Mouse (Mus musculus): ENCODE results near the gene Nop56. TPM values are rescaled to one million over a fixed set of nuclear protein-coding genes. Genes with fewer than 3 reads are reported as not detected.
A peak's percentile ranks its signal among the peaks of the same experiment; 100 is the strongest.

The Nop56 gene
- polyA plus RNA-seq (2016; fragmentation: Nextera tagmentation; extraction: Ambion mirVana) = 288 and 289 TPM in 2 replicates

DNA sequence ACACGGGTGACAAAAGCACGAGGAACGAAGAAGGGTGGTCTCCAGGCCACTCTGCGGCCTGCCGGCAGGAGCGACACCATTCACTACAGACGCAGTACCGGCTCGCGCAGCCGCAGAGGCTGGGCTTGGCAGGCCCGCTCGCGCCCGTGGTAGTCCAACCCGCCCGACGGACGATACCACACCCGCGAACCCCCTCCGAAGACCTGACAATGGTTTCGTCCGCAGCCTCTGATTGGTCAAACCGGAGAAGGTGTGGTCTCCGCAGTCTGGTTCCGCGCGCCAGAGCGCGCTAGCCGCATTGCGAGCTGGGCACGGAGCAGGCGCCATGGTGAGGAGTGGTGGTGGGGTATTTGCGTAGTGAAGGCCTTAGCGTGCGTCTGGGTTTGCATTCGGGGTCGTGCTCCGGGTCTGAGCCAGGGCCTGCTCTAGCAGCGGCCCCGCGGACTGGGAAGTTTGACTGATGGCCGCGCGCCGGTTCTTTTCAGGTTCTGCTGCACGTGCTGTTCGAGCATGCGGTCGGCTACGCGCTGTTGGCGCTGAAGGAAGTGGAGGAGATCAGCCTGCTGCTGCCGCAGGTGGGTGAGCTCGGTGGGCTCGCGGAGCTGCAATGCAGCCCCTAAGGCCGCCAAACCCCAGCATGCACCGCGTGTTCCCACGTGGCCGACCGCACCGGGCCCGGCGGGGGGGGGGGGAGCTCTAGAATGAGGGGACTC, at the start of gene Nop56:
TSS of gene Nop56 (plus strand) at position 282 of the 713 bp plus-strand sequence.
- Histone ChIP-seq H3K36me3 (peaks cover 36% of the 10 kb centered on the region), H3K4me2 (replicated peaks) (peak within 1 kb of the TSS; percentile 95)
- under 1% methylated on average over 68 of the region's 68 CpGs for WGBS

DNA sequence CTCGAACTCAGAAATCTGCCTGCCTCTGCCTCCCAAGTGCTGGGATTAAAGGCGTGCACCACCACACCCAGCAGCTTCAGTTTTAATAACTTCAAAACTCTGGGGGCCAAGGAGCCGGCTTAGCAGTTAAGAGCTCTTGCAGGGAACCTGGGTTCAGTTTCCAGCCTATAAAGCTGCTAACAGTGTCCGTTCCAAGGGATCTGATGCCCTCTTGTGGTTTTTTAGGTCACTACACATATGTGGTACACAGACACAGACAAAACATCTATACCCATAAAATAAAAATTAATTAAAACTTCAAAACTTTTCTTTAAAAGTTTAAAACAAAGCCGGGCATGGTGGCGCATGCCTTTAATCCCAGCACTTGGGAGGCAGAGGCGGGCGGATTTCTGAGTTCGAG, 27.3 kb upstream of the Nop56 start:
- Histone ChIP-seq H3K4me3 (no peak overlapping the region), H3K27ac (no peak overlapping the region), H3K27me3 (replicated peaks) (no peaks in the 10 kb centered on the region), H3K9me3 (no peaks in the 10 kb centered on the region), H3K9ac (no peak overlapping the region), H3K4me1 (no peaks in the 10 kb centered on the region), H3K36me3 (no peaks in the 10 kb centered on the region), H3K4me2 (replicated peaks) (no peak overlapping the region)
- 54% methylated on average over 9 of the region's 9 CpGs for WGBS
- ATAC-seq (ENCODE audit: low FRiP score, low read depth) = no peak

More for the DNA sequence above, at the start of gene Nop56:
- ATAC-seq (ENCODE audit: low FRiP score, low read depth) = peak; percentile 96
- peak within 1 kb of the TSS; percentile 79 for H3K27ac ChIP-seq
- peak within 1 kb of the TSS; percentile 94 for H3K9ac ChIP-seq
- H3K9me3 ChIP-seq = no peaks in the 10 kb centered on the region
- H3K4me1 ChIP-seq = peaks cover 19% of the 10 kb centered on the region
- peak within 1 kb of the TSS; percentile 91 for H3K4me3 ChIP-seq
- H3K27me3 ChIP-seq (replicated peaks) = no peaks in the 10 kb centered on the region

DNA sequence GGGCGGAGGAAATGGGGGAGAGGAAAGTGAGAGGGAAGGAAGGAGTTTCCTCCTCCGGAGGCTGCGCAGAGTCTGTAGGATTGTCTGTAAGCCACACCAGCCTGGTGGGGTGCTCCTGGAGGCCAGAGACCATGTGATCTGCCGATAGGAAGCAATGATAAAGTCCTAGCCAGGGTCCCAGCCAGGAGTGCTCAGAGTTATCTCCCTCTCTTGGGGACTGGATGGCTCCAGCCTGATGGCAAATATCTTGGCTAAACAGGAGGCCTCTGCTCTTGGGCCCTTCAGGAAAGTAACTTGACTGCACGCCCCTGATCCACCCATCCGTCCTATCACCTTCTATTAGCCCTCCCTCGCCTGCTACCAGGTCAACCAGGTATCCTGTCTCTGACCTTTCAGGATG, 26.0 kb upstream of the Nop56 start:
- WGBS = 75% methylated on average over 7 of the region's 7 CpGs
- ATAC-seq (ENCODE audit: low FRiP score, low read depth) = no peak
- H3K27me3 ChIP-seq (replicated peaks) = no peaks in the 10 kb centered on the region
- no peaks in the 10 kb centered on the region for H3K4me1 ChIP-seq
- no peaks in the 10 kb centered on the region for H3K9me3 ChIP-seq
- H3K27ac ChIP-seq = no peak overlapping the region
- H3K4me3 ChIP-seq = no peak overlapping the region
- H3K4me2 ChIP-seq (replicated peaks) = no peak overlapping the region
- no peaks in the 10 kb centered on the region for H3K36me3 ChIP-seq
- H3K9ac ChIP-seq = no peak overlapping the region

GRCm38 (mm10) chr2:130256762-130257161, 17.5 kb upstream of the Nop56 start:
- Histone ChIP-seq H3K27ac (no peak overlapping the region), H3K4me3 (no peak overlapping the region), H3K9me3 (no peaks in the 10 kb centered on the region), H3K36me3 (no peaks in the 10 kb centered on the region), H3K27me3 (replicated peaks) (no peaks in the 10 kb centered on the region), H3K4me1 (no peaks in the 10 kb centered on the region), H3K9ac (no peak overlapping the region), H3K4me2 (replicated peaks) (no peak overlapping the region)
- 83% methylated on average over 4 of the region's 4 CpGs for WGBS
- ATAC-seq (ENCODE audit: low FRiP score, low read depth) = no peak

DNA sequence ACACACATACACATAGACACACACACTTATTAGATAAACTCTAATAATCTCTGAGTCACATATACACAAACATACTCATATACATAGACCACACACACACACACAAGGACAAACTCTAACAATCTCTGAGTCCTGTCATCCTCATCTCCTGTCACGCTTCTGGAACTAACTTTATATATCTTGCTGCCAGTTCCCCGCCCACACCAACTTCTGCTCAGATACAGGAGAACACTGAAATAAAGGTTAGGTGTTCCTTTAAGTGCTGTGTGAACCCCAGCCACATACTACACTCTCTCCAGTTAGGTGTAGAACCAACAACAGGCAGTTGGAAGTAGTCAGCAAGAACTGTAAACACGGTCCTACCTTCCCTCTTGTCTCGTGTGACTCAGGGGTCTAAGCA, 13.4 kb upstream of the Nop56 start:
- Histone ChIP-seq H3K4me3 (no peak overlapping the region), H3K9ac (no peak overlapping the region), H3K36me3 (no peaks in the 10 kb centered on the region), H3K4me2 (replicated peaks) (no peak overlapping the region), H3K27ac (no peak overlapping the region), H3K27me3 (replicated peaks) (no peaks in the 10 kb centered on the region), H3K4me1 (no peaks in the 10 kb centered on the region), H3K9me3 (no peaks in the 10 kb centered on the region)
- 85% methylated on average over 4 of the region's 4 CpGs for WGBS
- ATAC-seq (ENCODE audit: low FRiP score, low read depth) = no peak

DNA sequence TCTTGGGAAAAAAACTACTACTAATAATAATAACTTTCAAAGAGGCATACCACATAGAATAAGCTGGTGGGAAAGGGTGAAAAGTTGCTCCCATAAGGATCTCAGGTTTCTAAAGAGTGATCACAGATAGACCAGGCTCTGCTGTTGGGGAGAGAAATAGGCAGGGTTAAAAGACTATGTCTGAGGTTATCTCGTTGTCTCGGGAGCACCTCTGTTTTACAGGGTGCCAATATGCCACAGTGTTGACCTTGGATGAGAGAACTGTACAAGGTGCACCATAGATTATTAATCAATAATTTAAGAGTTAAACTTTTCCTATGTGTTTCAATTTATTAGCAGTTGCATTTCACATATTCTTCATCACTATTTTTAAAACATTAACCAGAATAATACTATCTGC, 12.3 kb upstream of the Nop56 start:
- no peak overlapping the region for H3K9ac ChIP-seq
- no peak for ATAC-seq (ENCODE audit: low FRiP score, low read depth)
- no peak overlapping the region for H3K4me2 ChIP-seq (replicated peaks)
- no peaks in the 10 kb centered on the region for H3K4me1 ChIP-seq
- WGBS = 89% methylated on average over 2 of the region's 2 CpGs
- no peak overlapping the region for H3K27ac ChIP-seq
- no peak overlapping the region for H3K4me3 ChIP-seq
- no peaks in the 10 kb centered on the region for H3K27me3 ChIP-seq (replicated peaks)
- H3K36me3 ChIP-seq = no peaks in the 10 kb centered on the region
- H3K9me3 ChIP-seq = no peaks in the 10 kb centered on the region

DNA sequence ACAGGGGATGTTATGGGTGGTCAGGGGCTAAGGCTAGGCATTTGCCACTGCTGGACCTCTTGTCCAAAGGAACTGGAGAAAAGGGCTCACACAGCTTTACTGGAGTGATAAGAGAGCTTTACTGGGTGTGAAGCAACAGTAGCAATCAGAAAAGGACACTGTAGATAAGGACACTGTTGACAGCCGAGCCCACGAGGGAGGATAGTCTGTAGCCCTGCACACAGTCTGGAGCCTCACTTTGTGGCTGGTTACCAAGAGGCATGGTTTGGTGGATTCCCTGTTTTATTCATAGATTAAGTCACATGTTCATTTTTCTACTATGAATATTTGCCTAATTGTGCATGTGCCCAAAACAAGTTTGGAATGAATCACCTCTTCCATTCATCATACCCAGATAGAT, 11.8 kb upstream of the Nop56 start:
- Histone ChIP-seq H3K36me3 (no peaks in the 10 kb centered on the region), H3K27ac (no peak overlapping the region), H3K9me3 (no peaks in the 10 kb centered on the region), H3K9ac (no peak overlapping the region), H3K4me2 (replicated peaks) (no peak overlapping the region), H3K27me3 (replicated peaks) (no peaks in the 10 kb centered on the region), H3K4me1 (no peaks in the 10 kb centered on the region), H3K4me3 (no peak overlapping the region)
- no peak for ATAC-seq (ENCODE audit: low FRiP score, low read depth)
- WGBS = 91% methylated on average over 2 of the region's 2 CpGs

DNA sequence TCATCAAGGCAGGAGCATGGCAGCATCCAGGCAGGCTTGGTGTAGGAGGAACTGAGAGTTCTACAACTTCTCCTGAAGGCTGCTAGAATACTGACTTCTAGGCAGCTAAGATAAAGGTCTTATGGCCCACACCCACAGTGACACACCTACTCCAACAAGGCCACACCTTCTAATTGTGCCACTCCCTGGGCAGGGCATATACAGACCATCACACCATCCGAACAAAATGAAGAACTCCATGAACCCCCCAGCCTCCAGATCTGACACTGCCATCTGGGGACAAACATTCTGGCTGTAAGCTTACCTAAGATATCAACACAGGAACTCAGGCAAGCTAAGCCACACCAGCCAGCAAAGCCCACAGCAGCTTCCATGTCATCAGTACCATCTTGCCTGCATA, 8.7 kb upstream of the Nop56 start:
- Histone ChIP-seq H3K4me2 (replicated peaks) (no peak overlapping the region), H3K4me3 (no peak overlapping the region), H3K9ac (no peak overlapping the region), H3K4me1 (no peaks in the 10 kb centered on the region), H3K27ac (no peak overlapping the region), H3K36me3 (no peaks in the 10 kb centered on the region), H3K27me3 (replicated peaks) (no peaks in the 10 kb centered on the region), H3K9me3 (no peaks in the 10 kb centered on the region)
- 97% methylated on average over 1 of the region's 1 CpGs for WGBS
- no peak for ATAC-seq (ENCODE audit: low FRiP score, low read depth)

DNA sequence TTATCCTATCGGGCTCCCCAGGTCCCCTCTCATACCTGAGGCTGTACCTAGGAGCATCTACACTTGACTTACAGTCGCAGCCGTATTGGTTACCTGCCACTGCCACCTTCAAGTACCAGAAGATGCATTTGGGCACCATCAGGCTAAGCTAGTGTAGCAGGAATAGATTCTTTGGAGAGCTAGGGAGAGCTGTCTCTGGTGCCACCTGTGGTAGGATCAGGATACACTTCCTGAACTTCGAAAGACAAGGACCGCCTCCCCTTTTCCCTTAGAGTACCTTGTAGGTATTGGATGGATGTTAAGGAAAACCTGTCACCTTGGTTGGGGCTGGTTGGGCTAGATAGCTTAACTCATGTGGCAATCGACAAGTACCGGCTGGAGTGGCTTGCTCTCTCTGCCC, 6.2 kb upstream of the Nop56 start:
- Histone ChIP-seq H3K4me1 (peaks cover under 1% of the 10 kb centered on the region; the same call in 1 of the 2 replicates), H3K9me3 (no peaks in the 10 kb centered on the region), H3K36me3 (no peaks in the 10 kb centered on the region), H3K27me3 (replicated peaks) (no peaks in the 10 kb centered on the region), H3K9ac (no peak overlapping the region), H3K4me3 (no peak overlapping the region), H3K4me2 (replicated peaks) (no peak overlapping the region), H3K27ac (no peak overlapping the region)
- 71% methylated on average over 7 of the region's 7 CpGs for WGBS
- no peak for ATAC-seq (ENCODE audit: low FRiP score, low read depth)

GRCm38 (mm10) chr2:130273732-130274131, 498 bp upstream of the Nop56 start:
- no peaks in the 10 kb centered on the region for H3K27me3 ChIP-seq (replicated peaks)
- WGBS = 2% methylated on average over 14 of the region's 14 CpGs
- peaks cover 34% of the 10 kb centered on the region for H3K36me3 ChIP-seq
- H3K4me3 ChIP-seq = peak overlapping the region; percentile 91
- peak overlapping the region; percentile 77; the same call in 1 of the 2 replicates for H3K27ac ChIP-seq
- H3K9me3 ChIP-seq = no peaks in the 10 kb centered on the region
- peaks cover 19% of the 10 kb centered on the region for H3K4me1 ChIP-seq
- ATAC-seq (ENCODE audit: low FRiP score, low read depth) = no peak; the same call in 1 of the 2 replicates
- peak overlapping the region; percentile 95 for H3K4me2 ChIP-seq (replicated peaks)
- H3K9ac ChIP-seq = peak overlapping the region; percentile 82

- H3K27ac ChIP-seq = peak overlapping the region; percentile 79; the same call in 1 of the 2 replicates
- 0 out of 2 replicates have a peak, but pooled peaks have one; percentile 2 for ATAC-seq (ENCODE audit: low FRiP score, low read depth)
- WGBS = 2% methylated on average over 10 of the region's 10 CpGs
These were observed 632 bp downstream of the Nop56 start for GRCm38 (mm10) chr2:130274862-130275261.

GRCm38 (mm10) chr2:130275649-130276048, 1.4 kb downstream of the Nop56 start:
- Histone ChIP-seq H3K27me3 (replicated peaks) (no peaks in the 10 kb centered on the region), H3K27ac (no peak overlapping the region), H3K9me3 (no peaks in the 10 kb centered on the region), H3K36me3 (peaks cover 50% of the 10 kb centered on the region), H3K9ac (peak overlapping the region; percentile 94; the same call in 1 of the 2 replicates), H3K4me3 (peak overlapping the region; percentile 91), H3K4me2 (replicated peaks) (peak overlapping the region; percentile 95), H3K4me1 (peaks cover 19% of the 10 kb centered on the region)
- 47% methylated on average over 6 of the region's 6 CpGs for WGBS
- no peak for ATAC-seq (ENCODE audit: low FRiP score, low read depth)

More at GRCm38 (mm10) chr2:130274862-130275261, 632 bp downstream of the Nop56 start:
- Histone ChIP-seq H3K27me3 (replicated peaks) (no peaks in the 10 kb centered on the region), H3K4me2 (replicated peaks) (peak overlapping the region; percentile 95), H3K4me1 (peaks cover 19% of the 10 kb centered on the region), H3K4me3 (peak overlapping the region; percentile 91), H3K9me3 (no peaks in the 10 kb centered on the region), H3K36me3 (peaks cover 42% of the 10 kb centered on the region), H3K9ac (peak overlapping the region; percentile 94)

DNA sequence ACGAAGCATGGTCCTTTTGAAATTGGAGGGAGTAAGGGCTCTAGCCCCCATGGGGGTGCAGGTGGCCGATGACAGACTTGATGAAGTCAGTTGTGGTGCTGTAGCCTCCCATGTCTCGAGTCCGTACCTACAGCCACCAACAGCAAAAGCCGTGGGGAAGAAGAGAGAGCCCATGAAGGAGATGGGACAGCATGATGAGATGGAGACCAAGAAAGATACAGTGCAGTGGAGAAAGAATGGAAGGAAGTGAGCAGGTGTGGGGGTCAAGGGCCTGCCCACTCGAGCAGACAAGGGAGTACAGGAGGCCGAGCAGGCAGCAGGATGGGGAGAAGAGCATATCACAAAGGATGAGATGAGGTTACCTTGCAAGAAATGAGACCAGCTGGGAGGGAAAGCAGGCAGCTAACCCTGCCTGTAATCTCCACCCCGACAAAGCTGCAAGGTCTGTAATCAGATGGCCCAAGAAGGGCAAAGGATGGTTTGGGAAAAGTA, 5.4 kb downstream of the Nop56 start:
- no peak for ATAC-seq (ENCODE audit: low FRiP score, low read depth)
- 38% methylated on average over 8 of the region's 8 CpGs for WGBS
- no peak overlapping the region for H3K27ac ChIP-seq

More for the DNA sequence above, 5.4 kb downstream of the Nop56 start:
- no peak overlapping the region for H3K9ac ChIP-seq
- no peaks in the 10 kb centered on the region for H3K9me3 ChIP-seq
- peaks cover 61% of the 10 kb centered on the region for H3K36me3 ChIP-seq
- peaks cover 24% of the 10 kb centered on the region for H3K4me1 ChIP-seq
- H3K4me2 ChIP-seq (replicated peaks) = no peak overlapping the region
- H3K4me3 ChIP-seq = no peak overlapping the region
- H3K27me3 ChIP-seq (replicated peaks) = no peaks in the 10 kb centered on the region
